Mouse (Mus musculus) embryonic fibroblast, embryonic 13.5 days (primary cell): Measurements from ENCODE around the gene Kif26b.

Source experiments
- CTCF ChIP-seq: IDR thresholded peaks from 2 replicates; pipeline ENCODE4 v1.5.1; 2011; ENCODE audit warnings: mild to moderate bottlenecking, control low read depth, low read length, moderate library complexity, borderline replicate concordance; ENCODE audit not compliant: insufficient read depth
- POLR2A ChIP-seq: IDR thresholded peaks from 2 replicates; pipeline ENCODE4 v1.6.1; 2011; ENCODE audit warnings: low read depth, mild to moderate bottlenecking, control low read depth, low read length, moderate library complexity

DNA sequence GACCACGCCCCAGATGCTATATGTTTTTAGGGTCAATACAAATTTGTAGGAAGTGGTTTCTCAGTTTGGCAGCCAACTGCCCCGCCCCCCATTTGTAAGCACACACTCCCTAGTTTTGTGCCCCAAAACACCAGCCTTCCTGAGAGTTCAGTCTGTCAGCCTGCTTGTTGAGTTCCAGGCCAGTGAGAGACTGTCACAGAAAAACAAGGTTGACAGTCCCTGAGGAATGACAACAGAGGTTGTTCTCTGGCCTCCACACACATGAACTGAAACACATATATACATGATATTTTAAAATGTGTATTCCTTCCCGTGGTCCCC lies 365.1 kb downstream of the Kif26b start:
- TF ChIP-seq CTCF (no peak), POLR2A (no peak)
